Mouse (Mus musculus): ENCODE results near the gene Sigmar1.
"Not testable (repeated sequence)": the region's sequence is repeated elsewhere in the genome, so short reads cannot be mapped to it uniquely, and the experiment has no call there.

DNA sequence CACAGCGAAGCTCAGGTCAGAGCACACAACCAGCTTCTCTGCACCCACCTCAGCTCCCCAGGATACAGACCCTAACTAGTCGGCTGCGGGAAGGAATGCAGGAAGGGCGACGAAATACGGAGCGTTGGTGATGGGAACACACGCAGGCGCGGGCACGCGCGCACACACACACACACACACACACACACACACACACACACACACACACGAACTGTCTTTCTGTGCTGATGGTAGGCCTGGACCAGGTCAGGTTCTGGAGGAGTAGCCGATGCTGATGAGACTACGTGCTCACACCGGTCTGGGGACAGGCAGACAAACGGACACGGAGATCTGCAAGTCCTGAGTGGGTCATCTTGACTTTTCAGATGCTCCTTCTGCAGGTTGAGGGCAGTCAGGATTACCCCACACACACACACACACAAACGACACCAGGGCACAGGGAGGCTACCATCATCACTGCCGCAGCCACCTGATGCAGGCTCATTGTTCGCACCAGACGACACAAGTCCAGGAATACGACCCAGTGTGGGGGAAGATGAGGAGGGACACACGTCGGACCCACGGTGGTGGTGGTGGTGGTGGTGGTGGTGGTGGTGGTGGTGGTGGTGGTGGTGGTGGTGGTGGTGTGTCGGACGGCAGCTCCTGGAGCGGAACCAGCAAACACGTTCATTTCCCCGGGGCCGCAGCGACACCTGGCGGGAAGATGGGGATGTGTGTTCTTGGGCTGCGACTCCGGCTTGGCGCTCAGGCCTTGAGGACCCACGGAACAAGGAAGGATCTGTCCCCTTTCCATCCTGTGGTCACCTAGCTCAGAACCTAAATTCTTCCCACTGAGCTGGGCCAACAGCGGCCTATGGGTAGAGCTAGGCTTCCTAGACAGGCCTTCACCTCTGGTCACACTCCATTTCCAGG, 58.8 kb downstream of the Sigmar1 start, which contains the start of gene Cntfr:
- peak in 1 of 2 experiments; percentile 63; a peak in 2 of 4 replicates for TF ChIP-seq CTCF (conservative IDR thresholded peaks at IDR 0.05 in 1 of 2, IDR thresholded peaks at IDR 0.05 in 1 of 2; ENCODE audit: low read depth in 2 of 2, low read length in 2 of 2)
- not testable (repeated sequence) for TF ChIP-seq BHLHE40 (IDR thresholded peaks at IDR 0.05; ENCODE audit: low read depth, low read length)

Data from CH12.LX (cell line).